Mouse (Mus musculus): ENCODE measurements around the gene Rora.

Gene Rora

GRCm38 (mm10) chr9:69013186-69013715 is 359.7 kb downstream of the Rora start:
- DNase-seq (ENCODE audit: low spot score) = no peak

DNA sequence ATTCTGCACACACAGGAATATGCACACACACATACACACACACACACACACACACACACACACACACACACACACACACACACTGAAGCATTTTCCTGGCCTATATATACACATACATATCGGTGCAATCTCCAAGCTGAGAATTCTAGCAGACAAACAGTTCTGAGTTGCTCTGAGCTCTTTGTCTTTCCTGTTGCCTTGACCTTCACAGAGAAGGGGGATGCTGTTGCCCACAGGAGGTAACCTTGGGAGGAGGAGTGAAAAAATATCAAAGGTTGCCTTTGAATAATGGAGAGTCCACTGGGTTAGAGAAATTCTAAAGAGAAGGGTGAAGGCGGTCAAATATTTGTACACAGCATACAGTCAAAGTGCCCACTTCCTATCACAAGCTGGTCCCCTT is 360.6 kb downstream of the Rora start:
- DNase-seq (ENCODE audit: low spot score) = no peak

GRCm38 (mm10) chr9:69020381-69020780 is 366.8 kb downstream of the Rora start:
- no peak for DNase-seq (ENCODE audit: low spot score)

GRCm38 (mm10) chr9:69021482-69021881 is 367.9 kb downstream of the Rora start:
- no peak for DNase-seq (ENCODE audit: low spot score)

GRCm38 (mm10) chr9:69023314-69023713 is 369.7 kb downstream of the Rora start:
- no peak for DNase-seq (ENCODE audit: low spot score)

DNA sequence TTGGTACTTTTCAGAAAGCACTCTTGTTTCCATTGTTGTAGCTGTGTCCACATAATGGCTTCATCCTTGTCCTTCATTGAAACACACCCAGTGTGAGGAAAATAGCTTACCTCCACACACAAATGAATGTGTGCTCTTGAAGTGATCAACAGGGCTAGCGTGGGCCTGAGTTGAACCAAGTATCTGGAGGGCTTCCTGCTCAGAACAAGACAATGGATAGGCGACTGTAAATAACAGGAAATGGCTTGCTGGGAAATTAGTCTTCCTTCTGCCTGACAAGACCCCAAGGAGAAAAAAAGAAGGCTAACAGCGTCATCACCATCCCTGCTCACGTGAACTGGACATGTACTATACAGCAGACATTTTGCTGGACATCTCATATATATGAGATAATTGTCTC is 374.6 kb downstream of the Rora start:
- no peak for DNase-seq (ENCODE audit: low spot score)

DNA sequence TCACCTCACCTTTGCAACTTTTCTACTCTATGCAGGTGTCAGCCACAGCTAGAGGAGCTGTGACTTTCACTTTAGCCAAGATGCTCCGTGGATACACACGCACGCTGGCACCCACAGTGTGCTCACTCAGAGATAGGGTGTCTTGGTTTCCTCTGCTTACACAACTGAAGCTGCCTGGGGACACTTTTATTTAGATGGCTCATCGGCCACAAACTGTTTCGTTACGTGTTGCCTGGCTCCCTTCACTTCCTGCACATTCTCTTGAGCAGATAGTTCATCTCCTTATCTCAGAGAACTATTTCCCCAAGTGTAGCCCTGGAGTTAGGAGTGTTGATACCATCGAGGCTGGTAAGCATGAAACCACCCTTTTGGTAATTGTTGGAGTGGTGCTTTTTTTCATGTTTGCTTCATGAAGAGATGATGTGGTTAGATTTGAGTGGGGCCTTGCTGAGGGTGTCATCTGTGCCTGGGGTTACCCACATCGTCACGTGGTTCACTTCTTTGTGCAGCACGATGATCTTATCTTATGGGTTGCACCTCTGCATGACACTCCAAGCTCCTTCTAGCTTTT is 380.8 kb downstream of the Rora start:
- DNase-seq (ENCODE audit: low spot score) = no peak

DNA sequence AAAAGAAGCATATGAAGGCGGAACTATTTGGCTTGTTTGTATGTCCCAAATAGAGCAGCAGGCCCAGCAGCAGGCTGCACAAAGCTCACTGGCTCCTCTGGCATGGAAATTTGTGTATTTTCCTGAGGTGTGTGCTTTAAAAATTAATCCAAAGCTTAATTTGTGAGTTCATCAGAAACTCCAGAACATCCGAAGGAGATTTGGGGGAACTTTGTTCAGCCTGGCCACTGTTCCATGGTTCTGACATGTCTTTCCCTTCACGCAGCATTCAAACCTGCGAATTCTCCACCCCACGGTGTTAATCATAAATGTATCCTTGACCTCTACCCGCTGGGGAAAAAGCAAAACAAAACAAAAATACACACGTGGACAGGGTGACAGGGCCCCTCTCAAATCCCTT is 381.9 kb downstream of the Rora start:
- DNase-seq (ENCODE audit: low spot score) = no peak

- no peak for DNase-seq (ENCODE audit: low spot score)
Measured at GRCm38 (mm10) chr9:69036296-69036695, 382.7 kb downstream of the Rora start.

GRCm38 (mm10) chr9:69043920-69044613 is 390.5 kb downstream of the Rora start:
- DNase-seq (ENCODE audit: low spot score) = no peak

DNA sequence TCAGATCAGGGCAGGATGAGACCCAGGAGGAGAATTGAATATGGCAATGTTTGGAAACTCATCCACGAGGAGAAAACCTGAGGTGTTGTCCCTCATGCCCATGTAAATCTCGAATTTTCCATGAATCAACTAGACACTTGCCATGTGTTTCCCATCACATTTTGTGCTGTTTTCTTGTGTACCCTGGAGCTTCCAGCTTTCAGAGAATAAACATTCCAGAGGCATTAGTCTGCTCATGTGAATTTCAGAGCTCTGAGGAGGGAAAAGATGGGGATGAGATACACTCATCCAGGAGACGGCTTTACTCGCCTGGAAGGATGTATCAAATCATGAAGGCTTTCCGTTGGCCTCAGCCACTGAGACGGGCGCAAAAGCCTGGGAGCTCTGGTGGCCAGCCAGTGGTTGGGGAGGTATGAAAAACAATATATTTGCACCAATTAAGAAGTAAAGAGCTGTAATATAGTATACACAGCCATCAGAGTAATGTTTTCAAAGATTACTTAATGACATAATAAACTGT is 391.1 kb downstream of the Rora start:
- no peak for DNase-seq (ENCODE audit: low spot score)

- no peak for DNase-seq (ENCODE audit: low spot score)
Measured at GRCm38 (mm10) chr9:69045908-69046307, 392.3 kb downstream of the Rora start.

DNA sequence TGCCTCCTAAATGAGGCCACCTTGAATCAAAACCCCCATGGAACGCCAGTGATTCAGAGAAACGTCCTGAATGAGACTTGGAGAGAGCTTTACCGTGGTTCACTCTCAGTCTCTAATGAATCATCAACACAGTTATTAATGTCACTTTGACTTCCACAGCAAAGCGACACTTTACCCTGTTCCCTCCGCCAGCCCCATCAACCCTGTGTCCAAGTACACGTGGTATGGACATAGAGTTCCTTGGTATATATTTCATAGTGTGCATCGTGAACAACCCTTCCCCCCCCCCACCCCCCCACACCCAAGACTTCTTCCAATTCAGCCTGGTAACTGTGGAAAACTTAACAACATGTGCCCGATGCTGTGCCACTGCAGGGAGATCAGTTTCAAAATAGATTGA is 397.3 kb downstream of the Rora start:
- no peak for DNase-seq (ENCODE audit: low spot score)

GRCm38 (mm10) chr9:69051890-69052289 is 398.3 kb downstream of the Rora start:
- DNase-seq (ENCODE audit: low spot score) = no peak

DNA sequence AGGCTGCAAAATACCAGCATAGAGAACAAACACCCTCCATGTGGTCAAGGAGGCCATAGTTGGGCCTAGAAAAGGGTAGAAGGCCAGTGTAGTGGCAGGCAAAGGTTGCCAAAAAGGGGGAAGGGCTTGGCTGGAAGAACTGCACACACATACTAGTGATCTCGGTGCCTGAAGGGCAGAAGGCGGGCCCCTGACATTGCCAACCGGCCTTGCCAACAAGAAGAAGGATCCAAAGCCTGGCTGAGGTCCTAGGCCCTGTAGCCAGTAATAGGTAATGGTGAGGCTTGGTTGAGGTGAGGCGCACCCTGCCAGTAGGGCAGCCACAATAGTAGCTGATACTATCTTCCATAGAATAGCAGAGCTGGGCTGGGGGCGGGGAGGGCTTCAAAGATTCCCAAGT is 401.7 kb downstream of the Rora start:
- DNase-seq (ENCODE audit: low spot score) = no peak

- no peak for DNase-seq (ENCODE audit: low spot score)
Measured at GRCm38 (mm10) chr9:69071203-69071867, 417.7 kb downstream of the Rora start.

DNA sequence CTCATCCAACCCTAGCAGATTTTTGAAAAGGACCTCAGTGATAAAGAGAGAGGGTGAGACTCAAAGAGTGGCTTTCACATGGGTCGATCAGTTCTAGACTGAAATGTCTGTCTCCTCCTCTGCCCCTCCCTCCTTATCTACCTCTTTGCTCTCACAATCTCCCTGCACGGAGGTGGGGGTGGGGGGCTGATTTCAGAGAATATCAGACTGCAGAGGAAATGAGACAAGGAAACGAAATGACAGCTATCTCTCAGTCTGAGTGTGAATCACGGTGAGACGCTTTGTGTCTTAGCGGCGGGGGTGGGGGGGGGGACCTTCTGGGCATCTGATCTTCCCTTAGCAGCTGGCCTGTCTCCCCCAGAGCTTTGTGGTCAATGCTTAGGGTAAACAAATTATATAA is 419.7 kb downstream of the Rora start:
- no peak for DNase-seq (ENCODE audit: low spot score)

GRCm38 (mm10) chr9:69084086-69084719 is 430.6 kb downstream of the Rora start:
- no peak for DNase-seq (ENCODE audit: low spot score)

DNA sequence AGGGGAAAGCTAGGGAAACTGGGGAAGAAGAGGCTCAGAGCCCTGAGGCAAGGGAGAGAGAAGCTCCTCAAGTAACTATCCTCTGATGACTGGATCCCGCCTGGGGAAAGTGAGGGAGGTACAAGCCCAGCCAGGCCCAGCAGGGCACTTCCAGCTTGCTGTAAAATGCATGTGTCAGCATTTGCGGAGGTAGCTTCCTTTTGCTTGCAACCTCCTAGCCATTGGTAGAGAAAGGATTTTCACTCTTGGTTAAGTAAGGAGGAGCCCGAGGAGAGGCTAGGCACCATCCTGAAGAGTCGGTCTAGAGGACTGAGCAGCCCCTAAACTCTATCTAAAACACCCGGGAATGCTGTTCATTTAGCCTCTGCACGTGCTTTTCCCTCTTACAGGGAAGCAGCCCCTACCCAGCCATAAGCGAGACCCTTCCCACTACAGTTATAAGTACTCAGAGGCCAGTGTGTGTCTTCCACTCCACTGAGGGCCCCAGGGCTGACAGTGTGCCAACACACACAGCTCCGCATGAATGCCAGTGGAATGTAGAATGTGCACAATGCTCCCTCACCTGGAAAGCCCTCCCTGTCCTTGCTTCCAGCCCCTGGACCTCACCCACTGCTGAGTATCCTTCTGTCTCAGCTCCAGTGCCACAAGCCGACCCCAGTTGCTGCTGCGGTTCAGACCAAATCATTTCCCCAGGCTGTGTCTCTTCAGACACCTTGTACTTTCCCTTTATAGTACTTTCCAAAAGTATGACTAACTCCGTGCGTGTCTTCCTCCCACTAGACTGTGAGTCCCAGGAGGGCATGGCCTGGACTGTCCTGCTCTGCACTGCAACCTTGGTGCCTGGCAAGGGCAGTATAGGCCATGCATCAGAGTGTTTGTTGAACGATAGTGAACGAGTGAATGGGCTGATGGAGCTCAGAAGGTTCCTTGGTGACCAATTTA is 431.4 kb downstream of the Rora start:
- DNase-seq (ENCODE audit: low spot score) = no peak

GRCm38 (mm10) chr9:69086844-69087243 is 433.3 kb downstream of the Rora start:
- DNase-seq (ENCODE audit: low spot score) = no peak

- no peak for DNase-seq (ENCODE audit: low spot score)
Measured at GRCm38 (mm10) chr9:69087325-69087724, 433.7 kb downstream of the Rora start.

All from MN1 (cell line).